Mouse (Mus musculus): ENCODE results near the gene Vpreb1. TPM values are rescaled to one million over a fixed set of nuclear protein-coding genes. Genes with fewer than 3 reads are reported as not detected.

Gene Vpreb1
- polyA plus RNA-seq, 1 experiment: 15.7 TPM

- Histone ChIP-seq H3K36me3 (ENCODE audit: control insufficient read depth, insufficient read depth, low read length) (no peaks in the 10 kb centered on the region; the same call in 1 of the 2 replicates), H3K4me1 (ENCODE audit: control insufficient read depth, insufficient read depth, low read length) (no peaks in the 10 kb centered on the region), H3K27me3 (replicated peaks; ENCODE audit: control insufficient read depth, insufficient read depth, low read length) (no peaks in the 10 kb centered on the region), H3K27ac (ENCODE audit: insufficient read depth, low read depth, low read length) (peak overlapping the region; percentile 15), H3K4me3 (ENCODE audit: insufficient read depth, low read depth, low read length) (no peak overlapping the region)
- WGBS: 76% methylated on average over 4 of the region's 4 CpGs
- TF ChIP-seq POLR2A (IDR thresholded peaks at IDR 0.05; ENCODE audit: low read depth, low read length) (no peak), CTCF (conservative IDR thresholded peaks at IDR 0.05; ENCODE audit: insufficient read depth, insufficient read length, low read depth, low read length) (no peak)
- no peak for DNase-seq
These were observed 31.7 kb upstream of the Vpreb1 start for GRCm38 (mm10) chr16:16902329-16902728.

GRCm38 (mm10) chr16:16897056-16897584 lies 26.5 kb upstream of the Vpreb1 start:
- 19% methylated on average over 10 of the region's 10 CpGs for WGBS

DNA sequence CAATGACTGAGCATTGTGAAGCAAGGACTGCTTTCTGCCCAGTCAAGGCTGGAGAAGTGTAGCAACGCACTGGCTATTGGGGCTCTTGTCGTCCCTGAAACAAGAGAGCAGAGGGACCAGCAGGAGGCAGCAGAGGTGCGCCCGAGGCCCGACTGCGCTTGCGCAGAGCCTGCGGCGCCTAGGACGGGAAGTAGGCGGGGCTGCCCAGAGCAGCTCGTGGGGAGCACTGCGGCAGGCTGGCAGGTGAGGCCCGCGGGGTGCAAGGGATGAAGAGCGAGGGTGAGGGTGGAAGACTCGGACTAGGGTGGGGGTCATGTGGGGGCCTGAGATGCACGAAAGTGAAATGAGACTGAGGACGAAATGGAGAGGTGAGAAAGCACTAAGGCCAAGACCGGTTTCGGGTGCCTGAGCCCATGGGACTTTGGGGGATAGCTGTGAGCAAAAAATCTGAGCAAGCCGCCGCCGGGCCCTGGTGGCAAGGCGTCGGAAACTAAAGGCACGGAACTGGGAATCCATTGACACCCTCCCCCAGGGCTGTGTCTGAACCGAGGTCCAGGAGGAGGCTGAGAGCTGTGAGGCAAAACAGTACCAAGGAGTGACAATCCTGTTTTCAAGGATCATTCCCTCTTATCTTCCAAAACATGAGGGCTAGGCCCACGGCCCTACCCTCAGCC lies 25.9 kb upstream of the Vpreb1 start, which contains the start of gene Ppm1f:
Gene Ppm1f (plus strand): TSS at position 88 of the 674 bp plus-strand sequence.
- H3K27ac ChIP-seq (ENCODE audit: insufficient read depth, low read depth, low read length): peak within 1 kb of the TSS; percentile 40

More at GRCm38 (mm10) chr16:16897056-16897584, 26.5 kb upstream of the Vpreb1 start:
- Histone ChIP-seq H3K4me1 (ENCODE audit: control insufficient read depth, insufficient read depth, low read length) (no peaks in the 10 kb centered on the region), H3K27me3 (replicated peaks; ENCODE audit: control insufficient read depth, insufficient read depth, low read length) (no peaks in the 10 kb centered on the region), H3K4me3 (ENCODE audit: insufficient read depth, low read depth, low read length) (peak overlapping the region; percentile 76), H3K36me3 (ENCODE audit: control insufficient read depth, insufficient read depth, low read length) (no peaks in the 10 kb centered on the region), H3K27ac (ENCODE audit: insufficient read depth, low read depth, low read length) (peak overlapping the region; percentile 40)
- DNase-seq: no peak
- no peak for TF ChIP-seq POLR2A (IDR thresholded peaks at IDR 0.05; ENCODE audit: low read depth, low read length)
- no peak for TF ChIP-seq CTCF (conservative IDR thresholded peaks at IDR 0.05; ENCODE audit: insufficient read depth, insufficient read length, low read depth, low read length)

GRCm38 (mm10) chr16:16896015-16896381 lies 25.4 kb upstream of the Vpreb1 start:
- TF ChIP-seq POLR2A (IDR thresholded peaks at IDR 0.05; ENCODE audit: low read depth, low read length) (no peak), CTCF (conservative IDR thresholded peaks at IDR 0.05; ENCODE audit: insufficient read depth, insufficient read length, low read depth, low read length) (no peak)
- WGBS: 18% methylated on average over 4 of the region's 4 CpGs
- Histone ChIP-seq H3K27me3 (replicated peaks; ENCODE audit: control insufficient read depth, insufficient read depth, low read length) (no peaks in the 10 kb centered on the region), H3K36me3 (ENCODE audit: control insufficient read depth, insufficient read depth, low read length) (no peaks in the 10 kb centered on the region), H3K4me3 (ENCODE audit: insufficient read depth, low read depth, low read length) (no peak overlapping the region), H3K4me1 (ENCODE audit: control insufficient read depth, insufficient read depth, low read length) (no peaks in the 10 kb centered on the region), H3K27ac (ENCODE audit: insufficient read depth, low read depth, low read length) (no peak overlapping the region)
- DNase-seq: no peak

More for the DNA sequence above, 25.9 kb upstream of the Vpreb1 start, which contains the start of gene Ppm1f:
- no peaks in the 10 kb centered on the region for H3K4me1 ChIP-seq (ENCODE audit: control insufficient read depth, insufficient read depth, low read length)
- TF ChIP-seq CTCF (conservative IDR thresholded peaks at IDR 0.05; ENCODE audit: insufficient read depth, insufficient read length, low read depth, low read length) (peak; percentile 89), POLR2A (IDR thresholded peaks at IDR 0.05; ENCODE audit: low read depth, low read length) (peak; percentile 68)
- H3K27me3 ChIP-seq (replicated peaks; ENCODE audit: control insufficient read depth, insufficient read depth, low read length): no peaks in the 10 kb centered on the region
- DNase-seq: peak; percentile 97
- peak within 1 kb of the TSS; percentile 76 for H3K4me3 ChIP-seq (ENCODE audit: insufficient read depth, low read depth, low read length)
- under 1% methylated on average over 29 of the region's 29 CpGs for WGBS
- H3K36me3 ChIP-seq (ENCODE audit: control insufficient read depth, insufficient read depth, low read length): no peaks in the 10 kb centered on the region

- peaks cover 6% of the 10 kb centered on the region for H3K36me3 ChIP-seq (ENCODE audit: control insufficient read depth, insufficient read depth, low read length)
These were observed 21.7 kb upstream of the Vpreb1 start for GRCm38 (mm10) chr16:16892366-16892765.

DNA sequence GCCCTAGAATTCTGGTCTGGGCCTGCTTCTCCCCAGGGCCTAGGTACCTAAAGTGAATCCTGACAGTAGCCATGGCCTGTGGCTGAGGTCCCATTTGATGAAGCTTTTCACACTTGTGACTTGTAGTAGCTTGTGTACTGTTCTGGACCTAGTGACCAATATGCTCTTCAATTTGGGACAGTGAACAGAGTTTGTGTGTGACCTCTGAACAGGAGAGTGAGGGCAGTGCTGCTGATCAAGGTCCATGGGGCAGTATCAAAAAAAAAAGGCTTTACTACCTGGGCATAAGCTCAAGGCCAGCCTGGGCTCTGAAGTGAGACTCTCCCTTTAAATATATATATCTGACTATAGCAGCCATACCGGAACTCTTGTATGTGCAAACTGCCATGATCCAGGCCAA lies 17.7 kb upstream of the Vpreb1 start:
- 86% methylated on average over 1 of the region's 1 CpGs for WGBS
- Histone ChIP-seq H3K4me3 (ENCODE audit: insufficient read depth, low read depth, low read length) (no peak overlapping the region), H3K36me3 (ENCODE audit: control insufficient read depth, insufficient read depth, low read length) (peaks cover 9% of the 10 kb centered on the region), H3K27ac (ENCODE audit: insufficient read depth, low read depth, low read length) (no peak overlapping the region), H3K27me3 (replicated peaks; ENCODE audit: control insufficient read depth, insufficient read depth, low read length) (no peaks in the 10 kb centered on the region), H3K4me1 (ENCODE audit: control insufficient read depth, insufficient read depth, low read length) (no peaks in the 10 kb centered on the region; the same call in 1 of the 2 replicates)
- TF ChIP-seq POLR2A (IDR thresholded peaks at IDR 0.05; ENCODE audit: low read depth, low read length): no peak
- no peak for TF ChIP-seq CTCF (conservative IDR thresholded peaks at IDR 0.05; ENCODE audit: insufficient read depth, insufficient read length, low read depth, low read length)
- peak; percentile 43 for DNase-seq

More at GRCm38 (mm10) chr16:16892366-16892765, 21.7 kb upstream of the Vpreb1 start:
- DNase-seq: no peak
- TF ChIP-seq POLR2A (IDR thresholded peaks at IDR 0.05; ENCODE audit: low read depth, low read length) (no peak), CTCF (conservative IDR thresholded peaks at IDR 0.05; ENCODE audit: insufficient read depth, insufficient read length, low read depth, low read length) (no peak)
- 94% methylated on average over 7 of the region's 7 CpGs for WGBS
- Histone ChIP-seq H3K4me3 (ENCODE audit: insufficient read depth, low read depth, low read length) (no peak overlapping the region), H3K4me1 (ENCODE audit: control insufficient read depth, insufficient read depth, low read length) (no peaks in the 10 kb centered on the region; the same call in 1 of the 2 replicates), H3K27me3 (replicated peaks; ENCODE audit: control insufficient read depth, insufficient read depth, low read length) (no peaks in the 10 kb centered on the region), H3K27ac (ENCODE audit: insufficient read depth, low read depth, low read length) (no peak overlapping the region)

- Histone ChIP-seq H3K4me3 (ENCODE audit: insufficient read depth, low read depth, low read length) (no peak overlapping the region), H3K27me3 (replicated peaks; ENCODE audit: control insufficient read depth, insufficient read depth, low read length) (no peaks in the 10 kb centered on the region), H3K4me1 (ENCODE audit: control insufficient read depth, insufficient read depth, low read length) (no peaks in the 10 kb centered on the region), H3K27ac (ENCODE audit: insufficient read depth, low read depth, low read length) (no peak overlapping the region), H3K36me3 (ENCODE audit: control insufficient read depth, insufficient read depth, low read length) (peaks cover 16% of the 10 kb centered on the region)
- 89% methylated on average over 5 of the region's 5 CpGs for WGBS
- TF ChIP-seq CTCF (conservative IDR thresholded peaks at IDR 0.05; ENCODE audit: insufficient read depth, insufficient read length, low read depth, low read length): no peak
- no peak for TF ChIP-seq POLR2A (IDR thresholded peaks at IDR 0.05; ENCODE audit: low read depth, low read length)
- no peak for DNase-seq
These were observed 8.4 kb upstream of the Vpreb1 start for GRCm38 (mm10) chr16:16879025-16879424.
